21 mouse cellular contexts compared by ENCODE assay signal in genomic region chr16:28257904-28258303, GRCm38 (mm10).
DNase-seq lines count a peak whose midpoint lies in the region; ATAC-seq and TF ChIP-seq lines count a peak whose summit lies in the region.
"Had no signal": no experiment of that assay in that cellular context is flagged by ENCODE, and none has a peak within 500 bp of the region (broad histone marks: within the 10 kb centered on the region; RNA-seq: fewer than 3 reads in every experiment).

No protein-coding gene starts in this region.

- H3K36me3 ChIP-seq in hindbrain, embryonic 15.5 days: no peaks in the 10 kb centered on the region
- no peaks in the 10 kb centered on the region for H3K36me3 ChIP-seq in hindbrain, embryonic 10.5 days
- H3K36me3 ChIP-seq in midbrain, embryonic 14.5 days (ENCODE audit: control insufficient read depth, insufficient read depth, low read length): no peaks in the 10 kb centered on the region
- H3K36me3 ChIP-seq in midbrain, embryonic 15.5 days (replicated peaks): no peaks in the 10 kb centered on the region
- H3K36me3 ChIP-seq: forebrain, embryonic 10.5 days had no signal

- DNase-seq in cerebellum, adult 8-10 months: no peak
- DNase-seq in hindbrain, embryonic 10.5 days (ENCODE audit: low spot score): no peak
- peak; percentile 21 for DNase-seq in midbrain, embryonic 14.5 days
- DNase-seq in left cerebral cortex, adult 18-20 months (ENCODE audit: low spot score in 2 of 2): no peak
- DNase-seq: adrenal gland, adult 8-10 months; adrenal gland, postnatal 25 days; cerebellum, adult 11-12 months; cerebellum, adult 9-10 months; cerebellum, postnatal 14 days; gastrocnemius, adult 2 months; gastrocnemius, postnatal 14 days; heart, adult 11 months had no signal

- 0 out of 2 replicates have a peak overlapping the region, but pooled peaks have one; percentile 14 for H3K27ac ChIP-seq in hindbrain, embryonic 15.5 days (replicated peaks)
- no peak overlapping the region for H3K27ac ChIP-seq in hindbrain, embryonic 10.5 days
- no peak overlapping the region for H3K27ac ChIP-seq in midbrain, embryonic 14.5 days (replicated peaks; ENCODE audit: low read depth, low read length)
- no peak overlapping the region for H3K27ac ChIP-seq in midbrain, embryonic 15.5 days
- H3K27ac ChIP-seq in olfactory bulb, adult 2 months (ENCODE audit: insufficient read depth, low read depth, low read length): 0 out of 2 replicates have a peak overlapping the region, but pooled peaks have one; percentile 12
- H3K27ac ChIP-seq: forebrain, embryonic 10.5 days; forebrain, embryonic 13.5 days; gastrocnemius, adult 2 months had no signal

- H3K4me1 ChIP-seq in hindbrain, embryonic 15.5 days (replicated peaks): 0 out of 2 replicates have a peak, but pooled peaks cover 6% of the 10 kb centered on the region
- no peaks in the 10 kb centered on the region for H3K4me1 ChIP-seq in hindbrain, embryonic 10.5 days (replicated peaks)
- no peaks in the 10 kb centered on the region for H3K4me1 ChIP-seq in midbrain, embryonic 14.5 days (ENCODE audit: control insufficient read depth, insufficient read depth, low read length)
- no peaks in the 10 kb centered on the region for H3K4me1 ChIP-seq in midbrain, embryonic 15.5 days
- H3K4me1 ChIP-seq in olfactory bulb, adult 2 months (ENCODE audit: control insufficient read depth, insufficient read depth, low read length): no peaks in the 10 kb centered on the region
- H3K4me1 ChIP-seq: forebrain, embryonic 10.5 days; forebrain, embryonic 13.5 days had no signal

- no peak for TF ChIP-seq CTCF in olfactory bulb, adult 2 months (IDR thresholded peaks at IDR 0.05; ENCODE audit: insufficient read depth, low read depth, low read length)

- no peaks in the 10 kb centered on the region for H3K9me3 ChIP-seq in hindbrain, embryonic 15.5 days
- H3K9me3 ChIP-seq in hindbrain, embryonic 10.5 days: no peaks in the 10 kb centered on the region
- no peaks in the 10 kb centered on the region for H3K9me3 ChIP-seq in midbrain, embryonic 14.5 days (ENCODE audit: control insufficient read depth, low read length)
- H3K9me3 ChIP-seq in midbrain, embryonic 15.5 days: no peaks in the 10 kb centered on the region
- H3K9me3 ChIP-seq: forebrain, embryonic 10.5 days; forebrain, embryonic 13.5 days had no signal

- no peak overlapping the region for H3K9ac ChIP-seq in hindbrain, embryonic 15.5 days
- H3K9ac ChIP-seq in midbrain, embryonic 14.5 days (replicated peaks; ENCODE audit: low read length): no peak overlapping the region
- no peak overlapping the region for H3K9ac ChIP-seq in midbrain, embryonic 15.5 days
- H3K9ac ChIP-seq: forebrain, embryonic 13.5 days had no signal

- no peak overlapping the region for H3K4me2 ChIP-seq in hindbrain, embryonic 15.5 days
- no peak overlapping the region for H3K4me2 ChIP-seq in midbrain, embryonic 14.5 days (ENCODE audit: low read length)
- H3K4me2 ChIP-seq in midbrain, embryonic 15.5 days: no peak overlapping the region
- H3K4me2 ChIP-seq: forebrain, embryonic 13.5 days; heart, embryonic 11.5 days had no signal

- TF ChIP-seq POLR2A in olfactory bulb, adult 2 months (IDR thresholded peaks at IDR 0.05; ENCODE audit: insufficient read depth, low read depth, low read length): no peak

- WGBS in hindbrain, embryonic 15.5 days: 49% methylated on average over 5 of the region's 5 CpGs
- WGBS in hindbrain, embryonic 10.5 days: 79% methylated on average over 5 of the region's 5 CpGs
- WGBS in midbrain, embryonic 14.5 days: 65% methylated on average over 5 of the region's 5 CpGs
- WGBS in midbrain, embryonic 15.5 days: 59% methylated on average over 5 of the region's 5 CpGs
- 53% methylated on average over 5 of the region's 5 CpGs for WGBS in olfactory bulb, adult 2 months

- ATAC-seq in cerebellum, adult (ENCODE audit: insufficient number of reproducible peaks, low FRiP score, low TSS enrichment): 0 out of 2 replicates have a peak, but pooled peaks have one; percentile 31
- no peak for ATAC-seq in hindbrain, embryonic 15.5 days (ENCODE audit: low FRiP score, low read depth)
- no peak for ATAC-seq in midbrain, embryonic 14.5 days (ENCODE audit: low FRiP score, low TSS enrichment)
- no peak for ATAC-seq in midbrain, embryonic 15.5 days (replicated peaks)
- ATAC-seq: activated CD4-positive, CD25-positive, alpha-beta regulatory T cell, adult 4 months; forebrain, embryonic 13.5 days; intestine, postnatal 0 days had no signal

- H3K27me3 ChIP-seq in hindbrain, embryonic 15.5 days: no peaks in the 10 kb centered on the region
- H3K27me3 ChIP-seq in hindbrain, embryonic 10.5 days (ENCODE audit: insufficient read depth, poor library complexity, severe bottlenecking): no peaks in the 10 kb centered on the region
- H3K27me3 ChIP-seq in midbrain, embryonic 14.5 days (ENCODE audit: control insufficient read depth, insufficient read depth, low read length): no peaks in the 10 kb centered on the region
- no peaks in the 10 kb centered on the region for H3K27me3 ChIP-seq in midbrain, embryonic 15.5 days (replicated peaks)
- H3K27me3 ChIP-seq: forebrain, embryonic 13.5 days had no signal

- H3K4me3 ChIP-seq in hindbrain, embryonic 15.5 days: no peak overlapping the region
- no peak overlapping the region for H3K4me3 ChIP-seq in hindbrain, embryonic 10.5 days
- no peak overlapping the region for H3K4me3 ChIP-seq in midbrain, embryonic 14.5 days (replicated peaks; ENCODE audit: low read depth, low read length)
- no peak overlapping the region for H3K4me3 ChIP-seq in midbrain, embryonic 15.5 days
- no peak overlapping the region for H3K4me3 ChIP-seq in olfactory bulb, adult 2 months (ENCODE audit: insufficient read depth, low read depth, low read length)
- H3K4me3 ChIP-seq: forebrain, embryonic 10.5 days; forebrain, embryonic 13.5 days; gastrocnemius, adult 2 months had no signal

Comparison
In these comparisons a context has a peak if more than half of its experiments do, and no peak if none do; other contexts are left out.
1. H3K27ac ChIP-seq: peak in hindbrain, embryonic 15.5 days (single experiment) and olfactory bulb, adult 2 months (single experiment); none in hindbrain, embryonic 10.5 days (single experiment), midbrain, embryonic 14.5 days (single experiment) and midbrain, embryonic 15.5 days (single experiment).